Mouse (Mus musculus): ENCODE measurements at regions not wholly inside any gene's neighbourhood (a gene's known extent, or its start where the extent isn't known, plus 50 kb on each side); places are given as distances from the start of the nearest gene placed in this dataset.

- DNase-seq (ENCODE audit: low read depth, low spot score): no peak
Observed at GRCm38 (mm10) chr7:129441085-129441617, 150.5 kb upstream of the Wdr11 start.

GRCm38 (mm10) chr7:129469496-129469895, 122.2 kb upstream of the Wdr11 start:
- no peak for DNase-seq (ENCODE audit: low read depth, low spot score)

GRCm38 (mm10) chr7:129483736-129484135, 107.9 kb upstream of the Wdr11 start:
- DNase-seq (ENCODE audit: low read depth, low spot score): no peak

- peak; percentile 59 for DNase-seq (ENCODE audit: low read depth, low spot score)
Observed at GRCm38 (mm10) chr7:129506894-129507293, 84.8 kb upstream of the Wdr11 start.

GRCm38 (mm10) chr7:129509631-129510132, 82.0 kb upstream of the Wdr11 start:
- no peak for DNase-seq (ENCODE audit: low read depth, low spot score)

GRCm38 (mm10) chr7:129514619-129515018, 77.0 kb upstream of the Wdr11 start:
- no peak for DNase-seq (ENCODE audit: low read depth, low spot score)

- DNase-seq (ENCODE audit: low read depth, low spot score): no peak
Observed at GRCm38 (mm10) chr7:129524369-129524915, 67.2 kb upstream of the Wdr11 start.

GRCm38 (mm10) chr7:129525985-129526384, 65.7 kb upstream of the Wdr11 start:
- no peak for DNase-seq (ENCODE audit: low read depth, low spot score)

- no peak for DNase-seq (ENCODE audit: low read depth, low spot score)
Observed at GRCm38 (mm10) chr7:129528263-129528662, 63.4 kb upstream of the Wdr11 start.

- DNase-seq (ENCODE audit: low read depth, low spot score): no peak
Observed at GRCm38 (mm10) chr7:129533366-129533905, 58.2 kb upstream of the Wdr11 start.
